Mouse (Mus musculus): ENCODE results near the gene Rnf111.
"Not testable (repeated sequence)": the region's sequence is repeated elsewhere in the genome, so short reads cannot be mapped to it uniquely, and the experiment has no call there.

Gene Rnf111

GRCm38 (mm10) chr9:70503626-70504041 is at the start of gene Rnf111:
Gene Rnf111, minus strand, starts transcription at chr9:70503725.
- peak; percentile 92 for DNase-seq (ENCODE audit: low read depth)

DNA sequence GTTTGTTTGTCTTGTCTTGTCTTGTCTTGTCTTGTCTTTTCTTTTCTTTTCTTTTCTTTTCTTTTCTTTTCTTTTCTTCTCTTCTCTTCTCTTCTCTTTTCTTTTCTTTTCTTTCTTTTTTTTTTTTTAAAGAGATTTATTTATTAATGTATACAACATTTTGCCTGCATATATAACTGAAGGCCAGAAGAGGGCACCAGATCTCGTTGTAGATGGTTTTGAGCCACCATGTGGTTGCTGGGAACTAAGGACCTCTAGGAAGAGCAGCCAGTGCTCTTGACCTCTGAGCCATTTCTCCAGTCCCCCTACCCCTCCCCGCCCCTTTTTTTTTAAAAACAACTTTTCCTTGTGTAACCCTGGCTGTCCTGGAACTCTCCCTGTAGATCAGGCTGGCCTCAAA is 48.7 kb upstream of the Rnf111 start:
- DNase-seq (ENCODE audit: low read depth), result not testable (repeated sequence)

GRCm38 (mm10) chr9:70551524-70551923 is 48.0 kb upstream of the Rnf111 start:
- DNase-seq (ENCODE audit: low read depth), result no peak

DNA sequence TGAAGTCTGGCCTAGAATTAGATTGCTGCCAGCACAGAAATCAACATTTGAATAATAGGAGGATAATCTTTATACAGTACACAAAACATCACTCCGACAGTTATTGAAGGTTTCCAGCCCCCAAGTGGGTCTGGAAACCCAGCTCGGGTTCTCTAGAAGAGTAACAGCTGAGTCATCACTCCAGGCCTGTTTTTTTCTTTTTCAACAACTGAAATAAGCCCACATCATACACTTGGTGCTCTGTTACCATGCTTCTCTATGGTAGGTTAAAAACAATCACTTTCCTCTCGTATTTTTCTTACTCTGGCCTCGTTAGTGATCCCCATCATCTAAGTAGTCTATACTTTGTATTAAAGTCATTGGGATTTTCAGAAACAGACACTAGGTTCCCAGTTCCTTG is 44.8 kb upstream of the Rnf111 start:
- no peak for DNase-seq (ENCODE audit: low read depth)

GRCm38 (mm10) chr9:70546576-70546975 is 43.1 kb upstream of the Rnf111 start:
- DNase-seq (ENCODE audit: low read depth), result not testable (repeated sequence)

DNA sequence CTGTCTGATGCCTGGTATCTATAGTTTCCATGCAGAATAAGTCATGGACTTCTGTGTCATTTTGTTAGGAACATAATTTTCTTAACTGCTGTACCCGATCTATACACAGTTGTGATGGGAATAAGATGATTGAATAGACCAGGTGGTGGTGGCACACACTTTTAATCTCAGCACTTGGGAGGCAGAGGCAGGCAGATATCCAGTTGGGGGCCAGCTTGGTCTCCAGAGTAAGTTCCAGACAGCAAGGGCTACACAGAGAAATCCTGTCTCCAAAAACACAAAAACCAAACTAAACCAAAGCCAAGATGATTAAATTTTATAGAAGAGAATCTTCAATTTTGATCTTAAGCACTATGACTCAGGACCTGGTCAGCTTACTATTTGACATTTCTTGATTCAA is 41.3 kb upstream of the Rnf111 start:
- no peak for DNase-seq (ENCODE audit: low read depth)

DNA sequence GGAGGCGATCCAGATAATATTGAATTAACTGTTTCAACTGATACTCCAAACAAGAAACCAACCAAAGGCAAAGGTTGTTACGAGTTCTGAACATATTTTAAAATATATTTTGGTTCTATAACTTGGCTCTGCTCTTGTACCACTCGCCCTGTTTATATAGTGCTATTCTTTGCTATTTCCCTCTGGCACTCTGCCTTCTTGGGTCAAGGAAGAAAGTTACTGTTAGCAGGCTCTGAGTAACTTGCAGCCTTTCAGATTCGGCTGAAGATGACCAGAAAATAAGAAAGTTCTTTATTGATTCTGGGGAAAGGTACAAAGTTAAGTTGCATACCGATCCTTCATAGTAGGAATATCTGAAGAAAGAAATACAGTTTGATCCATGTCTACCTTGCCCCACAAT is 40.5 kb upstream of the Rnf111 start:
- DNase-seq (ENCODE audit: low read depth), result no peak

GRCm38 (mm10) chr9:70543048-70543880 is 39.7 kb upstream of the Rnf111 start:
- peak; percentile 32 for DNase-seq (ENCODE audit: low read depth)

DNA sequence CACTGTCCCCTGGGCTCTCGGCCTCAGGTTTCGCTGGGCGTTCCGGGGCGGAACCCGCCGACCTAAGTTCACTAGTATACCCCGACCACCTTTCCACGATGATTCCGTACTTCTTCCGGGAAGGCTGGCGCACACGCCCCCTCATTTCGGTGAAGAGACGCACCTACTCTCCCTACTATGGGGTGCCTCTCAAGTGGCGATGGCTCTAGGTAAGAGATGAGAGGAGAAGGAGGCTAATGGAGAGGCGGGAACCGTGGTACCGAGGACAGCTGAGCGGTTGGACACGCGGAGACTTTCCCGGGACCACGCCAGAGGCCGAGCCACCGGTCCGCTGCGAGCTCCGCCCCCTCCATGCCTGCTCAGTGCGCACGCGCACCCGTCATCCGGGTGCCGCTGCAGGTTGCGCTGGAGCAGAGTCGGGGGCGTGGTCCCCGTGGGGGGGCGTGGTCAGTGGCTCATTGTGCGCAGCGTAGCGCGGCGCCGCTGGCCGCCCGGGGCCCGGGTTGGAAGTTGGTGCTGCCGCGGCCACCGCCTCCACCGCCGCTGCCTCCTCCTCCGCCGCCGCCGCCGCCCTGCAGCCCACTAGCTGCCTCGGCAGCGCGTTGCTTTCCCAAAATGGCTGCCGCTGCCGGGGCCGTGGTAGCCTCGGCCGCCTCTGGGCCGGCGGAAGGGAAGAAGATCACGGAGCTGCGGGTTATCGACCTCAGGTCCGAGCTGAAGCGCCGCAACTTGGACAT is 38.9 kb upstream of the Rnf111 start, which contains the start of gene Sltm:
Gene Sltm (plus strand): TSS at position 450 of the 737 bp plus-strand sequence.
- DNase-seq (ENCODE audit: low read depth), result peak; percentile 96

- no peak for DNase-seq (ENCODE audit: low read depth)
Observed at GRCm38 (mm10) chr9:70541584-70541983, 38.1 kb upstream of the Rnf111 start.

DNA sequence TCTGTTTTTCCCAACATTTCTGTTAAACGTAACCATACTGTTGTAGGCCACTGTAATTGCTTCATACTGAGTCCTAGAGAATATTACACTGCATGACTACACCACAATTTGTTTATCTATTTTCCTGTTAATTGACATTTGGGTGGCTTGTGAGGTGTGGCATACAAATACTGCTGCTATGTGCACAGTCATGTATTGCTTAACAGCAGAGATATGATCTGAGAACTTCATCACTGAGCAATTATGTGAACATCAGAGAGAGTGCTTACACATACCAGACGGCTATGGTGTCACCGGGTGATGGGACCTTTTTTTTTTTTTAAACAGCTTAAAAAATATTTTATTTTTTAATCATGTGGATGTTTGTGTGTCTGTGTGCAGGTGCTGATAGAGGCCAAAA is 29.8 kb upstream of the Rnf111 start:
- DNase-seq (ENCODE audit: low read depth), result no peak

GRCm38 (mm10) chr9:70524366-70524765 is 20.8 kb upstream of the Rnf111 start:
- DNase-seq (ENCODE audit: low read depth), result no peak

DNA sequence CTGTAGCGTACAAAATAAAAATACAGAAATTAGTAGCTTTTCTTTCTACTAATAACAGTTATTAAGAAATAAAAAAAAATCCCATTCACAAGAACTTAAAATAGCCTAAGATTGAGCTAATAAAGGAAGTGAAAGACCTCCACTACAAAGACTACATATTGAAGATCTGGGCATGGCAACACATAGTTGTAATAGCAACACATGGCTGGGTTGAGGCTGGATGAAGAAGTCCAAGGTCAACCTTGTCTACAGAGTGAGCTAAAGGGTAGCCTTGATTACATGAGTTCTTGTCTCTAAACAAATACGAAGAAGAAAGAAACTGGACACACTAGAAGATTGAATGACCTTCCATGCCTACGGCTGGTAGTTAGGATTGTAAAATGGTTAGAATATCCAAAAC is 20.3 kb upstream of the Rnf111 start:
- no peak for DNase-seq (ENCODE audit: low read depth)

DNA sequence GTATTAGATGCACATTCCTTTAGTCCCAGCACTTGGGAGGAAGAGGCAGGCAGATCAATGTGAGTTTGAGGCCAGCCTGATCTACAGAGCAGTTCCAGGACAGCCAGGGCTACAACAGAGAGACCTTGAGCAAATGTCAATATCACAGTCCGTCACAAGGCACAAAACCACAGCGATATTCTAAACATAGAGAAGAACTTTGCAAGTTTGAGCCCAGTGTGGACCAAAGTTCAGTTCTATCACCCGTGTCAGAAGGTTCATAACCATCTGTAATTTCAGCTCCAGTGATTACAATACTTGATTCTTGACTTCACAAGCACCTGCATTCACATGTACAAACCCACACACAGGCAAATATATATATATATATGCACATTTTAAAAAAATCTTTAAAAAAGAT is 17.1 kb upstream of the Rnf111 start:
- no peak for DNase-seq (ENCODE audit: low read depth)

GRCm38 (mm10) chr9:70511681-70512080 is 8.2 kb upstream of the Rnf111 start:
- no peak for DNase-seq (ENCODE audit: low read depth)

DNA sequence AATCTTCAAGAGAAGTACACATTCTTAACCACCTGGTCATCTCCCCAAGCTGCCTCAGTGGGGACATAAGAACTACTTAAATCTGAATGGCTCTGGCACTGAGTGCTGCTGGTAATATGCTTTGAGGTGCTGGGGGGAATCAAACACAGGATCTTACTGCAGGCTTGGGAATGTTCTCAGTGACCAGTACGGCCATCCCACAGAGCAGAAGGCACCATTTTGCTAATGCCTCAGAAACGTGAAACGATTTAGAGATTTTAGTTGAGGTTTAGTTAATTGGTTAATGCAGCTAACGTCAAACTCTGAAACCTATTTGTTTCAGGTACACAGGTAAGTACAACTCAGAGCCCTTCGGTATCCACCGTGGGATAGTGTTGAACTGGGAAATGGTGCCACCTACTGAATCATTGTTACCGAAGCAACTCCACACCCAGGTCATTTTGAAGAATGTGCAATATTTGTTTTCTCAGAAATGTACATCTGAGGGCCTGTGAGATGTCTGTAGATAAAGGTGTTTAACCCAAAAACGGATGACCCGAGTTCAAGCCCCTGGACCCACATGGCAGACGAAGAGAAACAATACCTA is 7.6 kb upstream of the Rnf111 start:
- no peak for DNase-seq (ENCODE audit: low read depth)

DNA sequence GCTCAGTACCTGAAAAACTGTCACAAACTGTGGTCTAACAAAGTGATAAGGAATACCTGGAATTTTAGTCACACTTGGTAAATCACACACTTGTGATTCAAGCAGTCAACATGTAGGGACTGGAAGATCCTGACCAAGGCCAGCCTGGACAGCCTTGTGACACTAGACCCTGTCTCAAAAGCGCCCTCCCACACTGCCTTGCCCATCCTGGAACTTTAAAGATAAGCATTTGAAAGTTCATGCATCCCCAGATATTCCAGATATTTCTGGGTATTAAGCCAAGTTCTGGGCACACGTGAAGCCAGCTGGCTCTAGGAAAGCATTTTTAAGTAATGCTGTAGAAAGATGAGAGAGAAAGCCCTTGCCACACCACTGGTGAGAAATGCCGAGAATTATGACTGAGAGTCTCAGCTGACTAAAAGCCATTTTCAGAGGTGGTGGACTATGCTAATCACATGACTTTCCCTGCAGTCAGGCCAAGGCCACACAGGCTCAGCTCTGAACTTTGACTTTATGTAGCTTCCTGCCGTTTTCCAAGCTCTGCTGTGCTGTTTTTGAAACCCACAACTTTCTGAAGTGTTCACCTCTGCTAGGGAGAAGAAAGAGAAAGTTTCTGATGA is 6.5 kb upstream of the Rnf111 start:
- DNase-seq (ENCODE audit: low read depth), result no peak

DNA sequence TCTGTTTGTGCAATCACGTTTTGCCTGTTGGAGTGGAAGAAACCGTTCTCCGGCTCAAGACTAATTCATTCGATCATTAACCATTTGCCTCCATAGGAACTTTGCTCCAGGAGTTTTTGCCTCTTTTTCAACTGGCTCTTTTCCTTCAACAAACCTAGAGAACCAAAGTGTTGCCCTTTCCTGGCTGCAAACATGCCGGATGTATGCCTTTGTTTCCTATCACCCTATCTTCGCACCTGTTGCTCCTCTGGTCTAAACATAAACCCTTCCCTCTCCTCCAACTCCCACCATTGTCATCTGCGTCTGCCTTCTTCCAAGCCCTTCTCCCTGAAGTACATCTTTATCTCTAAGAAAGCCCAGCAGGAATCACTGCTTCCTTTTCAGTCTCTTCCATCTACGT is 3.3 kb upstream of the Rnf111 start:
- no peak for DNase-seq (ENCODE audit: low read depth)

- DNase-seq (ENCODE audit: low read depth), result no peak
Observed at GRCm38 (mm10) chr9:70506186-70506585, 2.7 kb upstream of the Rnf111 start.

- DNase-seq (ENCODE audit: low read depth), result peak; percentile 29
Observed at GRCm38 (mm10) chr9:70503015-70503603, 416 bp downstream of the Rnf111 start.

GRCm38 (mm10) chr9:70502284-70503014 is 1.1 kb downstream of the Rnf111 start:
- DNase-seq (ENCODE audit: low read depth), result no peak
